Mouse (Mus musculus): Measurements from ENCODE around the gene Cybrd1.

Gene Cybrd1

GRCm38 (mm10) chr2:71167211-71167610 lies 49.5 kb downstream of the Cybrd1 start:
- DNase-seq (ENCODE audit: extremely low read depth, low read depth, low spot score) = no peak

- no peak for DNase-seq (ENCODE audit: extremely low read depth, low read depth, low spot score)
These were observed 50.8 kb downstream of the Cybrd1 start for GRCm38 (mm10) chr2:71168461-71169021.

- DNase-seq (ENCODE audit: extremely low read depth, low read depth, low spot score) = no peak
These were observed 55.3 kb downstream of the Cybrd1 start for GRCm38 (mm10) chr2:71173031-71173430.

GRCm38 (mm10) chr2:71176329-71177249 lies 58.9 kb downstream of the Cybrd1 start:
- DNase-seq (ENCODE audit: extremely low read depth, low read depth, low spot score) = no peak

- no peak for DNase-seq (ENCODE audit: extremely low read depth, low read depth, low spot score)
These were observed 59.5 kb downstream of the Cybrd1 start for GRCm38 (mm10) chr2:71177250-71177615.

GRCm38 (mm10) chr2:71177760-71178159 lies 60.0 kb downstream of the Cybrd1 start:
- DNase-seq (ENCODE audit: extremely low read depth, low read depth, low spot score) = no peak

- DNase-seq (ENCODE audit: extremely low read depth, low read depth, low spot score) = no peak
These were observed 62.0 kb downstream of the Cybrd1 start for GRCm38 (mm10) chr2:71179716-71180115.

GRCm38 (mm10) chr2:71180566-71181217 lies 63.0 kb downstream of the Cybrd1 start:
- DNase-seq (ENCODE audit: extremely low read depth, low read depth, low spot score) = no peak

GRCm38 (mm10) chr2:71187950-71188349 lies 70.2 kb downstream of the Cybrd1 start:
- DNase-seq (ENCODE audit: extremely low read depth, low read depth, low spot score) = no peak

GRCm38 (mm10) chr2:71188861-71189260 lies 71.1 kb downstream of the Cybrd1 start:
- DNase-seq (ENCODE audit: extremely low read depth, low read depth, low spot score) = no peak

GRCm38 (mm10) chr2:71191391-71192194 lies 73.9 kb downstream of the Cybrd1 start:
- DNase-seq (ENCODE audit: extremely low read depth, low read depth, low spot score) = no peak

- no peak for DNase-seq (ENCODE audit: extremely low read depth, low read depth, low spot score)
These were observed 74.6 kb downstream of the Cybrd1 start for GRCm38 (mm10) chr2:71192195-71192807.
